Mouse (Mus musculus) heart, postnatal 10 days (tissue): ENCODE data around the gene Mgll. TPM values are rescaled to one million over a fixed set of nuclear protein-coding genes. Genes with fewer than 3 reads are reported as not detected.
A peak's percentile ranks its signal among the peaks of the same experiment; 100 is the strongest.

Experiments used
- DNase-seq, 2 experiments: peaks; one replicate each; pipeline ENCODE4 v3.0.0; 2021
- intact Hi-C: fragments of 180-260 bp; cut with DNase I; formaldehyde crosslinking; loops from one replicate; pipeline ENCODE4 v1.15.1; 2025
- total RNA-seq, 2 experiments: library from RNA; stranded (reverse); gene quantifications; 2 replicates each; pipeline ENCODE4 v1.2.3; 2021

Gene Mgll
- total RNA-seq, 2 experiments from 2014 or later: 187 to 225 TPM

- intact Hi-C loops: no loop called here
- peak in 1 of 2 experiments; percentile 56 for DNase-seq
These were observed 68.0 kb downstream of the Mgll start for GRCm38 (mm10) chr6:88792147-88792691.

GRCm38 (mm10) chr6:88793243-88793642 lies 69.0 kb downstream of the Mgll start:
- intact Hi-C loops: no loop called here

GRCm38 (mm10) chr6:88793872-88794271 lies 69.7 kb downstream of the Mgll start:
- intact Hi-C loops: no loop called here
- DNase-seq: no peak

More at GRCm38 (mm10) chr6:88793243-88793642, 69.0 kb downstream of the Mgll start:
- DNase-seq: no peak

- no peak for DNase-seq
- intact Hi-C loops: no loop called here
These were observed 70.4 kb downstream of the Mgll start for GRCm38 (mm10) chr6:88794561-88794971.

GRCm38 (mm10) chr6:88800191-88800590 lies 76.0 kb downstream of the Mgll start:
- DNase-seq: no peak
- intact Hi-C loops: no loop called here

GRCm38 (mm10) chr6:88800735-88801134 lies 76.5 kb downstream of the Mgll start:
- intact Hi-C loops: no loop called here
- peak; percentile 51 to 55 for DNase-seq

GRCm38 (mm10) chr6:88803051-88803450 lies 78.8 kb downstream of the Mgll start:
- DNase-seq: no peak
- intact Hi-C loops: no loop called here

GRCm38 (mm10) chr6:88803957-88804695 lies 79.9 kb downstream of the Mgll start:
- peak in 1 of 2 experiments; percentile 59 for DNase-seq
- intact Hi-C loops: no loop called here

GRCm38 (mm10) chr6:88804966-88805577 lies 80.9 kb downstream of the Mgll start:
- intact Hi-C loops: no loop called here
- no peak for DNase-seq

GRCm38 (mm10) chr6:88809091-88810037 lies 85.2 kb downstream of the Mgll start:
- intact Hi-C loops: no loop called here
- DNase-seq: no peak

- intact Hi-C loops: no loop called here
- no peak for DNase-seq
These were observed 86.1 kb downstream of the Mgll start for GRCm38 (mm10) chr6:88810291-88810690.

- DNase-seq: no peak
- intact Hi-C loops: no loop called here
These were observed 87.2 kb downstream of the Mgll start for GRCm38 (mm10) chr6:88811396-88811795.

GRCm38 (mm10) chr6:88811880-88812400 lies 87.7 kb downstream of the Mgll start:
- intact Hi-C loops: no loop called here
- DNase-seq: no peak

GRCm38 (mm10) chr6:88812886-88813285 lies 88.7 kb downstream of the Mgll start:
- peak; percentile 56 to 71 for DNase-seq
- intact Hi-C loops: no loop called here

GRCm38 (mm10) chr6:88813832-88814231 lies 89.6 kb downstream of the Mgll start:
- DNase-seq: no peak
- intact Hi-C loops: no loop called here

GRCm38 (mm10) chr6:88815036-88815435 lies 90.8 kb downstream of the Mgll start:
- intact Hi-C loops: no loop called here
- DNase-seq: no peak

- DNase-seq: no peak
- intact Hi-C loops: no loop called here
These were observed 91.3 kb downstream of the Mgll start for GRCm38 (mm10) chr6:88815489-88815888.

- intact Hi-C loops: no loop called here
- DNase-seq: no peak
These were observed 92.7 kb downstream of the Mgll start for GRCm38 (mm10) chr6:88816913-88817312.

- intact Hi-C loops: no loop called here
- DNase-seq: peak in 1 of 2 experiments; percentile 42
These were observed 96.6 kb downstream of the Mgll start for GRCm38 (mm10) chr6:88820853-88821252.

GRCm38 (mm10) chr6:88821294-88821693 lies 97.1 kb downstream of the Mgll start:
- intact Hi-C loops: no loop called here
- DNase-seq: no peak

- intact Hi-C loops: no loop called here
- peak; percentile 90 to 93 for DNase-seq
These were observed 97.7 kb downstream of the Mgll start for GRCm38 (mm10) chr6:88821901-88822300.
